Mouse (Mus musculus) neural tube, embryonic 11.5 days (tissue): Measurements from ENCODE around the gene Shc3. TPM values are rescaled to one million over a fixed set of nuclear protein-coding genes. Genes with fewer than 3 reads are reported as not detected.

Source experiments
- ATAC-seq: fragments of 200-750 bp; cut with Nextera tagmentation; 2 replicates; pipeline ENCODE4 v1.8.0; 2017; ENCODE audit warnings: moderate number of reproducible peaks, mild to moderate bottlenecking, moderate TSS enrichment, moderate library complexity; ENCODE audit not compliant: insufficient read depth, low FRiP score, low TSS enrichment
- DNase-seq: peaks from one replicate; pipeline ENCODE4 v3.0.0-alpha.2; 2015; ENCODE audit warnings: low spot score
- H3K27ac ChIP-seq: fragments of 300-500 bp; sonication (generic); 2 replicates; pipeline ENCODE4 v1.5.1; 2014; ENCODE audit warnings: low read depth, mild to moderate bottlenecking, low read length
- H3K27me3 ChIP-seq: fragments of 300-500 bp; sonication (generic); 2 replicates; pipeline ENCODE4 v1.6.1; 2014; ENCODE audit warnings: mild to moderate bottlenecking, low read length, mixed read lengths; ENCODE audit not compliant: control insufficient read depth, insufficient read depth
- H3K36me3 ChIP-seq: fragments of 300-500 bp; sonication (generic); 2 replicates; pipeline ENCODE4 v1.6.1; 2014; ENCODE audit warnings: mild to moderate bottlenecking, low read length, moderate library complexity, mixed read lengths; ENCODE audit not compliant: control insufficient read depth, insufficient read depth
- H3K4me1 ChIP-seq: fragments of 300-500 bp; sonication (generic); 2 replicates; pipeline ENCODE4 v1.6.1; 2014; ENCODE audit warnings: low read length, mixed read lengths; ENCODE audit not compliant: control insufficient read depth, insufficient read depth
- H3K4me2 ChIP-seq: fragments of 300-500 bp; sonication (generic); 2 replicates; pipeline ENCODE4 v1.6.1; 2014; ENCODE audit warnings: low read depth, mild to moderate bottlenecking, moderate library complexity
- H3K4me3 ChIP-seq: fragments of 300-500 bp; sonication (generic); 2 replicates; pipeline ENCODE4 v1.5.1; 2014; ENCODE audit warnings: low read depth, low read length
- H3K9ac ChIP-seq: fragments of 300-500 bp; sonication (generic); 2 replicates; pipeline ENCODE4 v1.6.1; 2014; ENCODE audit warnings: mild to moderate bottlenecking, low read length
- H3K9me3 ChIP-seq: fragments of 300-500 bp; sonication (generic); 2 replicates; pipeline ENCODE4 v1.6.1; 2016; ENCODE audit warnings: low read length; ENCODE audit not compliant: control insufficient read depth
- WGBS: fragments of 180-500 bp; shearing (Covaris S2); extraction: QIAGEN DNeasy Blood & Tissue Kit; methylation state at CpG from one replicate; pipeline ENCODE4 v1.1.7; 2014; 5-methylcytosine and 5-hydroxymethylcytosine counted together
- polyA plus RNA-seq: library from polyadenylated mRNA; unstranded; fragments of >200 nt; fragmentation: Nextera tagmentation; extraction: Ambion mirVana; gene quantifications from 2 replicates; pipeline ENCODE4 v1.2.1, GENCODE M21; 2014

The Shc3 gene
- polyA plus RNA-seq, 1 experiment from 2014 or later = 2.9 TPM

- 76% methylated on average over 6 of the region's 6 CpGs for WGBS
- ATAC-seq (no peak), DNase-seq (no peak)
- no peaks in the 10 kb centered on the region for H3K9me3 ChIP-seq
- peaks cover 32% of the 10 kb centered on the region for H3K27me3 ChIP-seq
- H3K4me1 ChIP-seq = peaks cover 25% of the 10 kb centered on the region
- no peak overlapping the region for H3K9ac ChIP-seq
- H3K4me3 ChIP-seq = no peak overlapping the region
- H3K27ac ChIP-seq = no peak overlapping the region
- H3K36me3 ChIP-seq = no peaks in the 10 kb centered on the region
- no peak overlapping the region for H3K4me2 ChIP-seq
Observed at GRCm38 (mm10) chr13:51564741-51565140, 4.5 kb downstream of the Shc3 start.

DNA sequence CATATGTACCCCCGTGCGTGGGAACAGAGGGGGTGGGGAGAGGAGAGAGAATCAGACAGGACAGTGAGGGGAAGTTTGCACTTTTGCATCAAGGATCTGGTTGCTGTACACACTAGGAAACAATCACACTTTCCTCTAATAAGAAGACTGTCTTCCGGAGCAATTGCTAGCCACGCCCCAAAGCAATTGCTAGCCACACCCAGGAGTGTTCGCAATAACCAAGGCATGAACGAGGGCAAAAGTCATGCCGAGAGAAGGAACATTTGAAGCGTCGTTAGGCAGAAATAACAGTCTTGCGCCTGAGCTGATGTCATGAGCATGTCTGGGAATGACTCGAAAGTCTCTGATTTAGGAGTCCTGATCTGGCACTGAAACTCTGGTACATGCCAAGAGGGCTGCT, 15.9 kb downstream of the Shc3 start:
- no peak for ATAC-seq
- Histone ChIP-seq H3K9ac (no peak overlapping the region), H3K9me3 (no peaks in the 10 kb centered on the region), H3K27me3 (no peaks in the 10 kb centered on the region), H3K4me1 (no peaks in the 10 kb centered on the region), H3K4me3 (no peak overlapping the region), H3K36me3 (no peaks in the 10 kb centered on the region), H3K27ac (no peak overlapping the region), H3K4me2 (no peak overlapping the region)
- DNase-seq = no peak
- 81% methylated on average over 11 of the region's 11 CpGs for WGBS

DNA sequence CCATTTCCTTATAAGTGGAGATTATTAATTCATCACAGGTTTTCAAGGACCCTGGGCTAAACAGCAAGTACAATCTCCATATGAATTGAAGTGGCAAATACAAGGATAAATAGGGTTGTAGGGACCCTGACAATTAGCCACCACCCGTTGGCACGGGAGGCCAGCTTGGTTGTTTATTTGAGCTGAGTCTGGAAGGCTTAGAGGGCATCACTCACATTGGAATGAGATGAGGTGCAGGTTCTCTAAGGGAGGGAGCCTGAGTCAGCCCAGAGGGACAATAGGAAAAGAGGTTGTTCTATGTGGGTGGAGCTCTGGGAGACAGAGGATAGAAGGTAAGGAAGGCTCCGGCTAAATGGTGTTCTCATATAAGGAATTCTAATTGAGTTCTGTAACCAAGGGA, 17.0 kb downstream of the Shc3 start:
- DNase-seq = no peak

GRCm38 (mm10) chr13:51551824-51552223, 17.4 kb downstream of the Shc3 start:
- H3K27ac ChIP-seq = no peak overlapping the region
- H3K27me3 ChIP-seq = no peaks in the 10 kb centered on the region
- H3K36me3 ChIP-seq = no peaks in the 10 kb centered on the region
- DNase-seq (no peak), ATAC-seq (no peak)
- no peak overlapping the region for H3K4me2 ChIP-seq
- no peaks in the 10 kb centered on the region for H3K9me3 ChIP-seq
- 76% methylated on average over 3 of the region's 3 CpGs for WGBS
- no peak overlapping the region for H3K4me3 ChIP-seq
- no peak overlapping the region for H3K9ac ChIP-seq
- H3K4me1 ChIP-seq = no peaks in the 10 kb centered on the region

More for the DNA sequence above, 17.0 kb downstream of the Shc3 start:
- Histone ChIP-seq H3K4me1 (no peaks in the 10 kb centered on the region), H3K4me3 (no peak overlapping the region), H3K27ac (no peak overlapping the region), H3K9me3 (no peaks in the 10 kb centered on the region), H3K9ac (no peak overlapping the region), H3K27me3 (no peaks in the 10 kb centered on the region), H3K4me2 (no peak overlapping the region), H3K36me3 (no peaks in the 10 kb centered on the region)
- ATAC-seq = no peak
- WGBS = 57% methylated on average over 3 of the region's 3 CpGs

- H3K9ac ChIP-seq = no peak overlapping the region
- WGBS = 88% methylated on average over 8 of the region's 8 CpGs
Observed at GRCm38 (mm10) chr13:51539816-51540215, 29.4 kb downstream of the Shc3 start.

DNA sequence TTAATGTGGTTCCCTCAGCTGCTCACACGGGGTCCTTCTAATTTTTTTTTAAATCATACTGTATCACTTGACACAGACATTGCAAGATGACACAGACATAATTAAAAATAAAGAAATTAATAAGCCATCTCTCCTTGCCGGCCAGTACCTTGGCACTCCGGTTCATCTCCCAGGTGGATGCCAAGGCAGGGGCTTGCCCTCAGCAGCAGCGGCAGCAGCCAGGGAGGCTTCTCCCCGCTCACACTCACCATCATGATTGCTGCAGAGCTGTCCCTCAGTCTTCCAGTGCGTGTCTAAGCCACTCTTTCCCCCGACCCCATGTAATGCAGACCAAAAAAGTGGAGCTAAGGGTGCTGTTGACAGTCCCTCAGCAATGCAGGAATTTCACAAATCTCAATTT, 33.9 kb downstream of the Shc3 start:
- Histone ChIP-seq H3K9ac (no peak overlapping the region), H3K9me3 (no peaks in the 10 kb centered on the region), H3K27ac (no peak overlapping the region), H3K4me3 (no peak overlapping the region), H3K4me1 (no peaks in the 10 kb centered on the region), H3K27me3 (no peaks in the 10 kb centered on the region), H3K36me3 (no peaks in the 10 kb centered on the region), H3K4me2 (no peak overlapping the region)
- no peak for ATAC-seq
- no peak for DNase-seq
- 90% methylated on average over 7 of the region's 7 CpGs for WGBS

More at GRCm38 (mm10) chr13:51539816-51540215, 29.4 kb downstream of the Shc3 start:
- Histone ChIP-seq H3K27ac (no peak overlapping the region), H3K9me3 (no peaks in the 10 kb centered on the region), H3K4me1 (no peaks in the 10 kb centered on the region), H3K4me3 (no peak overlapping the region), H3K27me3 (no peaks in the 10 kb centered on the region), H3K4me2 (no peak overlapping the region), H3K36me3 (no peaks in the 10 kb centered on the region)
- no peak for ATAC-seq
- no peak for DNase-seq

- Histone ChIP-seq H3K36me3 (no peaks in the 10 kb centered on the region), H3K9ac (no peak overlapping the region), H3K4me2 (no peak overlapping the region), H3K9me3 (no peaks in the 10 kb centered on the region), H3K27ac (no peak overlapping the region), H3K4me1 (no peaks in the 10 kb centered on the region), H3K4me3 (no peak overlapping the region), H3K27me3 (no peaks in the 10 kb centered on the region)
- no peak for ATAC-seq
- WGBS = 73% methylated on average over 7 of the region's 7 CpGs
- no peak for DNase-seq
Observed at GRCm38 (mm10) chr13:51526480-51526879, 42.7 kb downstream of the Shc3 start.

DNA sequence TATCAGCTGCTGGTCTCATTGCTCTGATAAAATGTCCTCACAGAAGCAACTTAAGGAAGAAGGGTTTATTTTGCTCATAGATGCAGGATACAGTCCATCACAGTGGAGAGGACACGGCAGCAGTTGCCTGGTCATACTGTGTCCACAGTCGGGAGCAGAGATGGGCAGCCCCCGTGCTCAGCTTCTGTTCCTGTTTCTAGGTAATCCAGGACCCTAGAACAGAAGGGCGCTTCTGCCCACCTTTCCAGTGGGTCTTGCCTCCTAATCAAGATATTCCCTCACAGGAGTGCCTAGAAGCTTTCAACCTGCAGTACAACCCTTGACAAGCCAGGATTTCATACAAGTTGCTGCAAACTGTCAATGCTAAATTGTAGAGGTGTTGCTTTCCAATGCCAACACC, 44.9 kb downstream of the Shc3 start:
- ATAC-seq (no peak), DNase-seq (no peak)
- 96% methylated on average over 4 of the region's 4 CpGs for WGBS
- H3K4me2 ChIP-seq = no peak overlapping the region
- H3K36me3 ChIP-seq = no peaks in the 10 kb centered on the region
- H3K9ac ChIP-seq = no peak overlapping the region
- H3K27ac ChIP-seq = no peak overlapping the region
- no peaks in the 10 kb centered on the region for H3K4me1 ChIP-seq
- H3K27me3 ChIP-seq = no peaks in the 10 kb centered on the region
- H3K9me3 ChIP-seq = no peaks in the 10 kb centered on the region
- no peak overlapping the region for H3K4me3 ChIP-seq

GRCm38 (mm10) chr13:51523311-51523710, 45.9 kb downstream of the Shc3 start:
- no peak overlapping the region for H3K27ac ChIP-seq
- no peak for ATAC-seq
- H3K4me2 ChIP-seq = no peak overlapping the region

More at GRCm38 (mm10) chr13:51523311-51523710, 45.9 kb downstream of the Shc3 start:
- Histone ChIP-seq H3K4me3 (no peak overlapping the region), H3K36me3 (no peaks in the 10 kb centered on the region), H3K9me3 (no peaks in the 10 kb centered on the region), H3K4me1 (no peaks in the 10 kb centered on the region), H3K9ac (no peak overlapping the region), H3K27me3 (no peaks in the 10 kb centered on the region)
- no peak for DNase-seq
- 93% methylated on average over 10 of the region's 10 CpGs for WGBS
